Mouse (Mus musculus) E14TG2a.4 (cell line): Measurements from ENCODE around the gene Strn4.

Source experiments
- CTCF ChIP-seq: conservative IDR thresholded peaks from 2 replicates; pipeline ENCODE4 v1.5.1; 2014; ENCODE audit warnings: low read length
- NANOG ChIP-seq: IDR thresholded peaks from 2 replicates; pipeline ENCODE4 v1.6.1; 2014; ENCODE audit warnings: borderline replicate concordance, low read length, mixed read lengths
- POU5F1 ChIP-seq: IDR thresholded peaks from 2 replicates; pipeline ENCODE4 v1.6.1; 2014; ENCODE audit warnings: low read length, borderline replicate concordance

GRCm38 (mm10) chr7:16810399-16810919 is 5.2 kb upstream of the Strn4 start:
- TF ChIP-seq CTCF = no peak
- TF ChIP-seq NANOG = no peak
- TF ChIP-seq POU5F1 = no peak
